Mouse (Mus musculus) hindbrain, embryonic 10.5 days (tissue): ENCODE data around the gene Ascl3. TPM values are rescaled to one million over a fixed set of nuclear protein-coding genes. Genes with fewer than 3 reads are reported as not detected.
A peak's percentile ranks its signal among the peaks of the same experiment; 100 is the strongest.

Experiments
- DNase-seq: peaks from one replicate; pipeline ENCODE4 v3.0.0-alpha.2; 2017; ENCODE audit warnings: low spot score
- H3K27ac ChIP-seq: fragments of 300-500 bp; sonication (generic); 2 replicates; pipeline ENCODE4 v1.5.1; 2016; ENCODE audit warnings: mild to moderate bottlenecking, moderate library complexity
- H3K27me3 ChIP-seq: fragments of 300-500 bp; sonication (generic); 2 replicates; pipeline ENCODE4 v1.6.1; 2016; ENCODE audit warnings: mild to moderate bottlenecking; ENCODE audit not compliant: poor library complexity, insufficient read depth, severe bottlenecking
- H3K36me3 ChIP-seq: fragments of 300-500 bp; sonication (generic); 2 replicates; pipeline ENCODE4 v1.6.1; 2016; ENCODE audit warnings: mild to moderate bottlenecking, moderate library complexity
- H3K4me1 ChIP-seq: fragments of 300-500 bp; sonication (generic); replicated peaks from 2 replicates; pipeline ENCODE4 v1.6.1; 2016; ENCODE audit warnings: mild to moderate bottlenecking
- H3K4me3 ChIP-seq: fragments of 300-500 bp; sonication (generic); 2 replicates; pipeline ENCODE4 v1.5.1; 2016; ENCODE audit warnings: mild to moderate bottlenecking, moderate library complexity
- H3K9me3 ChIP-seq: fragments of 300-500 bp; sonication (generic); 2 replicates; pipeline ENCODE4 v1.6.1; 2016; ENCODE audit warnings: mild to moderate bottlenecking, moderate library complexity
- WGBS: fragments of 180-500 bp; shearing (Covaris S2); methylation state at CpG from one replicate; pipeline ENCODE4 v1.1.7; 2016; 5-methylcytosine and 5-hydroxymethylcytosine counted together
- polyA plus RNA-seq: library from polyadenylated mRNA; unstranded; fragments of >200 nt; fragmentation: Nextera tagmentation; extraction: Ambion mirVana; gene quantifications from 2 replicates; pipeline ENCODE4 v1.2.1, GENCODE M21; 2016

Ascl3 gene
- polyA plus RNA-seq, 1 experiment from 2014 or later, result 0.24 TPM

- H3K9me3 ChIP-seq, result no peaks in the 10 kb centered on the region
- peak overlapping the region; percentile 75 for H3K4me3 ChIP-seq
- 2% methylated on average over 17 of the region's 17 CpGs for WGBS
- H3K27me3 ChIP-seq, result peaks cover 11% of the 10 kb centered on the region
- H3K36me3 ChIP-seq, result peaks cover 19% of the 10 kb centered on the region
- peak overlapping the region; percentile 93 for H3K27ac ChIP-seq
- no peak for DNase-seq
- H3K4me1 ChIP-seq, result peaks cover 30% of the 10 kb centered on the region
Measured at GRCm38 (mm10) chr7:109704016-109704377, 27.5 kb downstream of the Ascl3 start.

GRCm38 (mm10) chr7:109703190-109704015 lies 28.1 kb downstream of the Ascl3 start, which contains the start of the genes St5 and Akip1:
TSS of gene St5 (minus strand) at chr7:109703605.
TSS of gene Akip1 (plus strand) at chr7:109703690.
- peak; percentile 98 for DNase-seq

DNA sequence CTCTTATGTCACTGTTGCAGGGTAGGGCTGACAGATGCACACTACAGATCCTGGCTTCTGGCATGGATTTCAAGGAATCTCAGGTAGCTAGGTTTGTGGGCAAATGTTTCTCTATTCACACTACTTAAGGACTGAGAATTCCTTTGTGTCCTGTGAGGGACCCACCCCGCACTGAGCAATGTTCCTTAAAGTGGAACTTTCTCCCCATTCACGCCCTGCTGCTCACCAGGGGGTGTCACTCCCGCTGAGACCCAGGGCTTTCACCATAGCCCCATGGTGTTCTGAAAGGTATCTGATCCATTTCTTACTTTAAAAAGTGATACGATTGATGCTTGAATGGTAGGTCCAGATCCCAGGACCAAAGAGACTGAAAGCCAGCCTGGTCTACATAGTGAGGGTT lies 28.8 kb downstream of the Ascl3 start:
- Histone ChIP-seq H3K27me3 (peaks cover 11% of the 10 kb centered on the region), H3K36me3 (peaks cover 6% of the 10 kb centered on the region; the same call in 1 of the 2 replicates), H3K4me1 (peaks cover 28% of the 10 kb centered on the region), H3K27ac (no peak overlapping the region), H3K9me3 (no peaks in the 10 kb centered on the region), H3K4me3 (no peak overlapping the region)
- 32% methylated on average over 4 of the region's 4 CpGs for WGBS
- no peak for DNase-seq

More at GRCm38 (mm10) chr7:109703190-109704015, 28.1 kb downstream of the Ascl3 start, which contains the start of the genes St5 and Akip1:
- Histone ChIP-seq H3K4me1 (peaks cover 28% of the 10 kb centered on the region), H3K9me3 (no peaks in the 10 kb centered on the region), H3K36me3 (peaks cover 13% of the 10 kb centered on the region), H3K27me3 (peaks cover 11% of the 10 kb centered on the region), H3K27ac (peak within 1 kb of the TSS; percentile 93), H3K4me3 (peak within 1 kb of the TSS; percentile 75)
- WGBS, result under 1% methylated on average over 61 of the region's 61 CpGs

DNA sequence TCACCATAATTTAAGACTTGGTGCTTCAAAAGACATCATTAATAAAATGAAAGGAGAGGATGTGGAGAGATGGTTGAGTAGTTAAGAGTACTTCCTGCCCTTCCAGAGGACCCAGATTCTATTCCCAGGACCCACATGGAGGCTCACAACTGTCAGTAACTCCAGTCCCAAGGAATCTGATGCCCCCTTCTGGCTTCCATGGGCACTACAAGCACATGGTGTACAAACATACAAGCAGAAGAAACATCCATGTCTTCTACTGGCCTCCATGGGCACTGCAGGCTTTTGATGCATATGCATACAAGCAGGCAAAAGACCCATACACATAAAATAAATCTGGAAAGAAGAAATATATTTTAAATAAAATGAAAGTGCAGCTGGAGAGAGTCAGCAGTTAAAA lies 31.3 kb downstream of the Ascl3 start:
- H3K4me1 ChIP-seq, result peaks cover 25% of the 10 kb centered on the region
- no peak overlapping the region for H3K4me3 ChIP-seq
- no peak overlapping the region for H3K27ac ChIP-seq
- H3K27me3 ChIP-seq, result peaks cover 11% of the 10 kb centered on the region
- no peak for DNase-seq
- H3K36me3 ChIP-seq, result no peaks in the 10 kb centered on the region
- H3K9me3 ChIP-seq, result no peaks in the 10 kb centered on the region

- Histone ChIP-seq H3K4me3 (no peak overlapping the region), H3K36me3 (no peaks in the 10 kb centered on the region), H3K27me3 (no peaks in the 10 kb centered on the region), H3K27ac (no peak overlapping the region), H3K4me1 (no peaks in the 10 kb centered on the region), H3K9me3 (no peaks in the 10 kb centered on the region)
- WGBS, result 91% methylated on average over 10 of the region's 10 CpGs
- DNase-seq, result no peak
Measured at GRCm38 (mm10) chr7:109695339-109695726, 36.2 kb downstream of the Ascl3 start.

DNA sequence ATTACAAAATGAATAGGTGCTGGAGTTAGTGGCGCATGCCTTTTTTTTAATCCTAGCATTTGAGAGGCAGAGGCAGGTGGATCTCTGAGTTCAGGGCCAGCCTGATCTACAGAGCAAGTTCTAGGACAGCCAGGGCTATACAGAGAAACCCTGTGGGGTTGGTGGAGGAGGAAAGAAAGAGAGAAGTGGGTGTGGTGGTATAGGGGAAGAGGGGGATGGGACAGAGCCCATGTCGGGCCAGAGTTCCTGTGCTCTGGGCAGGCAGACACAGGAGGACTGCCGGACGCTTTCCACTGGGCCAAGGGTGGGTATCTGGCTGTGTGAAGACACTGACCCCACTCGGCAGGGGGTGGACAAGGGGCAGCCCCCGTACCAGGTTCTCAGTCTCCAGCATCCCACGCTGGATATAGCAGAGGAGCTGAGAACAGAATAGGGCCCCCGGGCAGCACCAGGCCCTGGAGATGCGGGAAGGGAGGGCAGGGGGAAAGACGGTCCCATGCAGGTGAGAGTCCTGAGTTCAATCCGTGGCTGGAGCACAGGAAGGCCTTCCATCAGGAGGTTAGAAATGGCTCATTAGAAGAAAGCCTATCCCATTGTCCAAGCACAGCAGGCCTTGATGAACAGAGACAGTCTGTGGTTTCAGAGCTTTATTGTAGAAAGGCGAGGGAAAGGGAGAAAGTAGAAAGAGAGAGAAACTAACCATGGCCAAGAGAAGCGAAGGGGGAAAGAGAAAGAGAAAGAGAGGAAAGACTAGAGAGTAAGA lies 36.8 kb downstream of the Ascl3 start:
- Histone ChIP-seq H3K4me3 (no peak overlapping the region), H3K27ac (no peak overlapping the region), H3K27me3 (no peaks in the 10 kb centered on the region), H3K9me3 (no peaks in the 10 kb centered on the region), H3K4me1 (no peaks in the 10 kb centered on the region), H3K36me3 (no peaks in the 10 kb centered on the region)
- no peak for DNase-seq
- 77% methylated on average over 13 of the region's 13 CpGs for WGBS

DNA sequence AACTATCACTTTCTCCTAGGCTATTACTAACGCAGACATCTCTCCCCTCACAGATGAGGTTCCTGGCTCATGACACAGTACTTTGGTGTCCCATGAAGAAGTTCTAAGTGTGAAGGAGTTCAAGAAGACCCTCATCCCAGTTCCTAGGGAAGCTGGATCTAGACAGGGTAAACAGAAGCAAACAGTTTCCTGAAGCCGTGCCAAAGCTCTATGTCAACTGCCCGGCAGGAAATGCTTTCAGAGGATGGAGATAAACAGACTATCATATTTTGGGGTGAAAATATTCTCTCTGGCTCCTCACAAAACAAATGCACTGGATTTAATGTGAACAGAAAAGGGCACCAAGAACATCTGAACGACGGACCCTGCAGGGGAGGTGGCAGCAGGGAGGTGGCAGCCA lies 40.6 kb downstream of the Ascl3 start:
- Histone ChIP-seq H3K27me3 (no peaks in the 10 kb centered on the region), H3K9me3 (no peaks in the 10 kb centered on the region), H3K27ac (no peak overlapping the region), H3K4me3 (no peak overlapping the region), H3K36me3 (no peaks in the 10 kb centered on the region), H3K4me1 (no peaks in the 10 kb centered on the region)
- WGBS, result 89% methylated on average over 5 of the region's 5 CpGs
- DNase-seq, result no peak

- no peaks in the 10 kb centered on the region for H3K4me1 ChIP-seq
- no peaks in the 10 kb centered on the region for H3K36me3 ChIP-seq
- DNase-seq, result peak; percentile 7
- H3K27ac ChIP-seq, result no peak overlapping the region
- H3K27me3 ChIP-seq, result no peaks in the 10 kb centered on the region
- no peak overlapping the region for H3K4me3 ChIP-seq
- 90% methylated on average over 3 of the region's 3 CpGs for WGBS
- H3K9me3 ChIP-seq, result no peaks in the 10 kb centered on the region
Measured at GRCm38 (mm10) chr7:109690101-109690500, 41.4 kb downstream of the Ascl3 start.

DNA sequence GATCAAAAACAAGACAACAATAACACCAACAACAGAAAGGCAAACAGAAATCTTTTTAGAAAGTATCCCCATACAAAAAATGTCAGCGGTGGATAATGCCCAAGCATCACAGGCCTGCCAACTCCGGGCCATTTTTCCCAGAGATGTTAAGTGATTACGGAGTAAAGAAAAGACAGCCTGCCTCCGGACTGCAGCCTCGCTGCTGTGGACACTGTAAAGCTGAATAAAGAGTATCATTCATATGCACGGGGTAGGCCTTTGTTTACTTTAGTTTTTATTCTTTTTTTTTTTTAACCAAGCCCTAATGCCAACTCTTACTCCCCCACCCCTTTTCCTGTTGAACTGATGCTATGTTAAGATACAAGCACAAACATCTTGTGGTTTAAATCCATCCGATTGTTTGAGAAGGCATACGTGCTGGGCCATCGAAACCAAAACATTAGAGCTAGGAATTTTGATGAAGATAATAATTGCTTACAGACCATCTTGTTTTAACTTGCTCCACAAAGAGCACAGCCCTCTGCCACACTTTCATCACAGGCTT lies 44.9 kb downstream of the Ascl3 start:
- no peaks in the 10 kb centered on the region for H3K9me3 ChIP-seq
- no peak overlapping the region for H3K4me3 ChIP-seq
- no peak overlapping the region for H3K27ac ChIP-seq
- H3K4me1 ChIP-seq, result no peaks in the 10 kb centered on the region
- H3K36me3 ChIP-seq, result no peaks in the 10 kb centered on the region
- no peaks in the 10 kb centered on the region for H3K27me3 ChIP-seq
- no peak for DNase-seq
- WGBS, result 58% methylated on average over 9 of the region's 9 CpGs

GRCm38 (mm10) chr7:109680879-109681278 lies 50.6 kb downstream of the Ascl3 start:
- Histone ChIP-seq H3K4me1 (no peaks in the 10 kb centered on the region), H3K36me3 (no peaks in the 10 kb centered on the region), H3K4me3 (no peak overlapping the region), H3K27me3 (no peaks in the 10 kb centered on the region), H3K9me3 (no peaks in the 10 kb centered on the region), H3K27ac (no peak overlapping the region)
- 96% methylated on average over 1 of the region's 1 CpGs for WGBS
- DNase-seq, result no peak

DNA sequence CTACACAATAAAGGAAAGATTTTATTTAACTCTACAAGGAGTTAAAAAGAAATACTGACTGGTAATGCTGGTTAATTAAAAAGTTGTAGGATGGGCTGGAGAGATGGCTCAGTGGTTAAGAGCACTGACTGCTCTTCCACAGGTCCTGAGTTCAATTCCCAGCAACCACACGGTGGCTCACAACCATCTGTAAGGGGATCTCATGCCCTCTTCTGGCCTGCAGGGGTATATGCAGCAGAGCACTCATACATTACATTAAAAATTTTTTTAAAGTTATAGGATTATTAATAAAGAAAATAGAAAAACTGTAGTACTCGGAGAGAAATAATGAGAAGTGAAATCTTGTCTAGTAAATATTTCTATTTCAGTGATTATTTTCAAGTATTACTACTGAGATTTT lies 51.2 kb downstream of the Ascl3 start:
- H3K36me3 ChIP-seq, result no peaks in the 10 kb centered on the region
- H3K27ac ChIP-seq, result no peak overlapping the region
- H3K4me1 ChIP-seq, result no peaks in the 10 kb centered on the region
- WGBS, result 91% methylated on average over 2 of the region's 2 CpGs
- no peak for DNase-seq
- H3K27me3 ChIP-seq, result no peaks in the 10 kb centered on the region
- H3K9me3 ChIP-seq, result no peaks in the 10 kb centered on the region
- H3K4me3 ChIP-seq, result no peak overlapping the region
